Mouse (Mus musculus) lung, adult 2 months (tissue): ENCODE measurements around the gene Rassf8.

Experiments used
- CTCF ChIP-seq: fragments of 200-500 bp; IDR thresholded peaks from 2 replicates; pipeline ENCODE4 v1.5.1; 2011; ENCODE audit warnings: mild to moderate bottlenecking, low read length, control low read depth; ENCODE audit not compliant: insufficient read depth
- POLR2A ChIP-seq: fragments of 200-500 bp; IDR thresholded peaks from 2 replicates; pipeline ENCODE4 v1.6.1; 2011; ENCODE audit warnings: low read depth, mild to moderate bottlenecking, control low read depth, low read length, borderline replicate concordance; ENCODE audit errors: extremely low read depth

- TF ChIP-seq CTCF (no peak), POLR2A (no peak)
These were observed 45.8 kb downstream of the Rassf8 start for GRCm38 (mm10) chr6:145792373-145792772.
